Mouse (Mus musculus) NIH3T3 (cell line): Measurements from ENCODE around the gene Tango6.
A peak's percentile ranks its signal among the peaks of the same experiment; 100 is the strongest.
"Not testable (repeated sequence)": the region's sequence is repeated elsewhere in the genome, so short reads cannot be mapped to it uniquely, and the experiment has no call there.

Source experiments
- DNase-seq: peaks from one replicate; pipeline ENCODE4 v3.0.0-alpha.2; 2012; ENCODE audit warnings: low read depth

Tango6 gene

DNA sequence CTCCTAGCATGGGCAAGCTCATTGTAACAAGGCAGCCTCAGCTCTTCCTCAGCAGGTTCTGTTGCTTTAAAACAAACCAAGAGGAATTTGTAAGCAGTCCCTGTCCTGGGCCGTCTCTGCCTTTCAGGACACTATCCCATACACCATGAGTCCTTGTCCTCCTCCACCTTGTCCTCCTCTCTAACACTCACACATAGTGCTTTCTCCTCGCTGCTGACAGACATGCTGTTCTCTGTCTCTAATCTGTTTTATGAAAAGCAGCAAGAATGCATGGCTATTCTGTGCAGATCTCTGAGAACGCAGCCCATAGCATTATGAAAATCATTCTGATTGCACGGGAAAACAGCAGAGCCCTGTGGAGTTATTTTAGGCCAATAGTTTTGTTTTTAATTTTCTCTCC, 78.4 kb downstream of the Tango6 start:
- DNase-seq = no peak

DNA sequence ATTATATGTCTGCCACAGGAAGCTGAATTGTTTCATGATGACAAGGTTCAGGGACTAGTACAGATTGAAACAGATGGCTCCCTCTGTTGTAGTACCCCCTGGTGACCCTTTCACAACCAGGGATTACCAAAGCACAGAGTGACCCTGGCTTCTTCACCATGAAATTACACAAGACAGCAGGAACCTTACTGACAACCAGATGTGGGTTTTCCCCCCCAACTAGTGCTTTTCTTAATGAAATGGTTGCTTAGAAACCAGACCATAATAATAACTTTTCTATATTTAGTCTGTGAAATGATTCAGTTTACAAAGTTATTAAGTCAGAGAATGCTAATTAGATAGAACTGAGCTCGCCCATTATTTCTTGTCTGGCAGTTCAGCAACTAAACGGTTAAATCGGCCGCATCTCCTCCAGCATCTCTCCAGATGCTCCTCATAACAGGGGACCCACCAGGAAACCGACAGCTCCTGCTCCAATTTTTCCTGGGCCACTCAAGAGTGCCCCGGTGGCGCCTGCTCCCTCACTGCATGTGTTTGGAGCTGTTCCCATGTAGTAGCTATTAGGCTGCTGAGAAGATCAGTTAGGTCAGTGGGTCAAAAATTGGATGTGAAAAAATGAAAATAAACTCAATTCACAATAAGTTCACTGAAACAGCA, 79.1 kb downstream of the Tango6 start:
- DNase-seq = peak; percentile 25

DNA sequence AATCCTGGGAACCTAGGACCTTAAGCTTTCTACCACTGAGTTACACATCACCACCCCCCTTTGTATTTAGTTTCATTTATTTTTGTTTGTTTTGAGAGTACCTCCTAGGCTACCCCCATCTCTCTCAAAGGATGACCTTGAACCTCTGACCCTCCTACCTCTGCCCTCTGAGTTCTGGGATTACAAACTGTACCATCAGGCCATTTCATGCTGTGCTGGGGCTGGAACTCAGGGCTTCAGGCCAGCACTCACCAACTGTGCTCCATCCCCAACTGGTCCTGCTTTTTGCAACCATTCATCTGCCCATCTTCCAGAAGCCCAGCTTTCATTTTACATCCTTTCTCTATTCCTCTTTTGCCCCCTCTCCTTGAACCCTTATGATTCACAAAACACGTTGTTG, 81.7 kb downstream of the Tango6 start:
- DNase-seq = no peak

DNA sequence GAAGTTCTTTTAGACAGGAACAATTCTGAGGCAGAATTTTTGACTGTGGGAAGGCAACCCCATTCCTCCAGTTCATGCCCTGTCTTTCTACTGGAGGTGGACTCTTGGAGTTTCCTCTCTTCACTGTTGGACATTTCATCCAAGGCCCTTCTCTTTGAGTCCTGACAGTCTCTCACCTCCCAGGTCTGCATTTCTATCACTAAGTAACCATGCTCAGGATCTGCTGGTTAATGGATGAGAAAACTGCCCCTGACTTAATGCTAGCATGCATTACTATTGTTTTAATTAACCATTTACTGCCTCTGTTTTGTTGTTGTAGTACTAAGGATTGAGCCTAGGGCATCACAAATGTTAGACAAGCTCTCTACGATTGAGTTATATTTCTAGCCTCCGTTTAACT, 82.7 kb downstream of the Tango6 start:
- DNase-seq = no peak

DNA sequence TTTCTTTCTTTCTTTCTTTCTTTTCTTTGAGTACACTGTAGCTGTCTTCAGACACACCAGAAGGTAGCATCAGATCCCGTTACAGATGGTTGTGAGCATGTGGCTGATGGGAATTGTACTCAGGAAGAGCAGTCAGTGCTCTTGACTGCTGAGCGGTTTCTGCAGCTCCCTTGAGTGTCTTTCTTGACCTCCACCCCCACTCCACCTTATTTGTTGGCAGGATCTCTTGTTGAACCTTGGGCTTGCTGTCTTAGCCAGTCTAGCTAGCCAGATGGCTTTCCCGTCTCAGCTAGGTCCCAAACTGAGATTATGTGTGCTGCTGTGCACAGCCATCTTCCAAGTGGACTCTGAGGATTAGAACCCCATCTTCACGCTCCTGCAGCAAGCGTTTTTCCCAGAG, 83.9 kb downstream of the Tango6 start:
- no peak for DNase-seq

DNA sequence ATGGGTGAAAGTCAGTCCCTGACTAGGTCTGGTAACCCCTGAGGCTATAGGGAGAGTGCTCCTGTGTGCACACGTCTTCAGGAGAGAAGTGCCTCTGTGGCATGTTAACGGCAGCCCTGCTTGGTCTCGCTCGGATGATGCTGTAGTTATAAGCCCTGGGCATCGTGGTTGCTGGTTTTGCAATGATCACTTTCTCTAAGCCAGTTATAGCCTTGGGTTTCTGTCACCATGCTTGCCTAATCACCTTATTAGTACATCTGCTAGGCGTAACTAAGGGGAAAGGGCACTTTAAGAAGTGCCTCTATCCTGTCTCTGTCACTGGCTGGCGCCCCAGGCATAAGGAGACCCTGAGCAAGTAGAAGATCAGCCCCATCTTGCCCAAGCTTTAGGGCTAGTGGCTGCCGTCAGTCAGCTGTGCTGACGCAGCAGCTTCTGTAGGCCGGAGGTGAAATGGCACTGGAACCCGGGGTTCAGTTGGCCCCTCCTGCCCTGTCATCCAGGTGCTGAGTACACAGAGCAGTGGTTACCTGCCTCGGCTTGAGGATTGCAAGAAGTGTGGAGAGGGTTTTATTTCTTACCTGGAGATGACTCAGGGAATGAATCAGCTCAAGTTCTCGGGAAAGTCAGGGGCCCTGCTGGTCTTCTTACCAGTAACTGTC, 86.4 kb downstream of the Tango6 start:
- DNase-seq = no peak

DNA sequence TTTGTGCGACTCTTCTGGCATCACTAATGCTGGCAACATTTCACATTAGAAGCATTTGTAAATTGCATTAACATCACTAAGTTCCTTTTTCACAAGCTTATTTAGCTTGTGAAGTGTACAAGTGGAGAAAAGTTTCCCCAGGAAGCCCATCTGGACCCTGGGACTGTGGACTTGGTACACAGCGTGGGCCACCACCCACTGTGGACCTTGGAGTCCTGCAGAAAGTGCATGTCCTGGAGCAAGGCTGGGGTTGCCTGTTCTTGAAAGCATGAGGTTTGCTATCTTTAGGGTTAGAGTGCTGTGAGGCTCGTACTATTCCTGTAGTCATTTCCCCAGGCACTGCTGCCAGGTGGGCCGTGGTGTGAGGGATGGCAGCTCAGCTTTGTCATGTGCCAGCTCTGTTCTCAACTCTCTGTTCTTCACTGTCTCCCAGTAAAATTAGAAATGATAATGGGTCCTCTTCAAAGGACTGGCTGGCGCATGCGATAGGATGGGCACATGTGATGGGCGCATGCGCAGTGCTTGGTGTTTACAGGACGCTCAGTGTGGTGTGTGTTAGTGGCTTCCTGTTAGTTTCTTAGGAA, 87.8 kb downstream of the Tango6 start:
- no peak for DNase-seq

DNA sequence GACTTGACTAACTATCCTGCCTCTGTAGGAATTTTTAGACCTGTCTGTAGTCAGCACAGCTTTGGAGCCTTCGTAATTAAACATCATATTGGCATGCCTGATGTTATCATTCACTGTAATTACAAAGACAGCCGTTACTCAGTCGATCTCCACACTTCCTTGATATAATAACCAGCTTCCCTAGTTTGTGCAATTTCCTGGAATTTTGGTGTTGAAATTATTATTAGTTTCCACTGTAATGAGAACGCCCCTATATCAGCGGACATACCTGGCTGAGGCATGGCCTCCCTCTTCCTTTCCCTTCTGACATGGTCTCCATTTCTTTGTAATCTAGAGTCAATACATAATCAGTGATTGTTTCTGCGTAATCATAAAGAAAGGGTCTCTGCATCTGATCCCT, 89.2 kb downstream of the Tango6 start:
- DNase-seq = no peak

DNA sequence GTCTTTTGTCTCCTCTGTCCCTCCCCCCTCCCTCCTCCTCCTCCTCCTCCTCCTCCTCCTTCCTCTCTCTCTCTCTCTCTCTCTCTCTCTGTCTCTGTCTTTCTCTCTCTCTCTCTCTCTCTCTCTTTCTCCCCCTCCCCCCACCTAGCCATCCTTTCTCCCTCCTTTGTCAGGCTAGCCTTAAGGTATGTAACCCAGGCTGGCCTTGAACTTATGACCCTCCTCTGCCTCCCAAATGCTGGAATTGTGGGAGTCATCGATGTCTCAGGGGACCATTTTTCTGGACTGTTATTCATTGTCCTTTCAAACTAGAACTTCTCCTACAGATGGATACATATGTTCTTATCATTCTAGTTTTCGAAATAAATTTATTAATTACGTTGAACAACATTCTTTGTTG, 89.6 kb downstream of the Tango6 start:
- no peak for DNase-seq

DNA sequence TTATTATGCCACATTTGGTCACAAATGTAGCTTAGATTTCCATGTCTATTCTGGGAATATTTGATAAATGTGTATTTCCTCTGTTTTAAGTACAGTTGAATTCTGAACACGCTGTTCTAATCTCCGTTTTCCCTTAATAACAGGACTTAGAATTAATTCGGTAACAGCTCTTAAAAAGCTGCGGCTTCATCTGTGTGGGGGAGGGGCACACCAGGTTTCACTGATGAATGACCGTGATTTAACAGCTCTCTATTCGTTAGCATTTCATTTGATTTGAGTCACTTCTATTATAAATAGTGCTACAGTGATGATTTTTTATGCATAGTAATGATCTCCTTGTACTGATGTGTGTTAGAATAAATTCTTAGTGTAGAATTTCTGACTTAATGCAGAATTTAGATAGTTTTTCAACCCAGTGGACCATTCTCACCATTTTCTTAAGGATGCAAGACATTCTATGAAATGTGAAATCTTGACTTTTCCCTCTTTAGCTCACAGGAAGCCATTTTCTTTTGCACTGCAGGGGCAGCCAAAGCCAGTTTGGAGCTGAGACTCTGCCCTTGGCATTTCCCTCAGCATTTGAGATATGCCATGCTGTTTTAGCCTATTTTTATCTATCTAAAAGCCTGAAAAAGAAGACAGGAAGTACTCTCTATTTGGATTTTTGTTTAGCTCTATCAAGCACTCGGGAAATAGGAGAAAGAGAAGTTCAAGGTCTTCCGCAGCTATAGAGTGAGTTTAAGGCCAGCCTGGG, 91.9 kb downstream of the Tango6 start:
- no peak for DNase-seq

DNA sequence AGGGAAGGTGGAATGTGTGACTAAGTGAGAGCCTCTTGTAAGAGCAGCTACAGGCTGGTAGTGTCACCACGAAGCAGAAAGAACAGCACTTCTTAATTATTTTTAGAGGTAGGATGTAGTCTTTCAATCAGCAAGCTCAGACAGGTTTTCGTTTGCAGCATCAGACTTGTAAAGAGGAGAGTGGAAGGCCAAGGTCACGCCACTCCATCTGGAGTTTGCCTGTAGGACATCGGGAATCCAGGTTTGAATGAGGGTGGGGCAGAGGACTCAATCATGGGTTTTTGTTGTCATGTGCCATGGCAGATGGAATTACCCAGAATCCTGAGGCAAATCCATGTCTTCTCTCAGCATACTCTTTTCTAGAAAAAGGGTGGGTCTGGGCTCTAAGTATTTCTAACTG, 106.8 kb downstream of the Tango6 start:
- no peak for DNase-seq

DNA sequence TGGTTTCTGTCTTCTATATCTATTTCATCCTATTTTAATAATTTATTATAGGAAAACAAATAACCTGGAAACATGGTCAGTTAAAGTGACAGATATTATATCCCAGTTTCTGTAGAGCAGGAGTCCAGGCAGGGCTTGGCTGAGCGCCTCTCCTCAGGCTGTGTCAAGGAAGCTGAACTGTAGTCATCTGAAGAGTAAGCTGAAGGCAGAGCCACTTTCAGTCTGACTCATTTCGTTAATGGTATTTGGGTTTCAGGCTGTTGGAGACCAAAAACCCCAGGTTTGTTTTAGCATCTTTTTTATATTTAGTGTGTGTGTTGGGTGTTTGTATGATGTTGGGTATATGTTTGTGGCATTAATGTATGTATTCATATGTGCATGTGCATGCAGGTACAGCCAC, 112.0 kb downstream of the Tango6 start:
- DNase-seq = peak; percentile 30

DNA sequence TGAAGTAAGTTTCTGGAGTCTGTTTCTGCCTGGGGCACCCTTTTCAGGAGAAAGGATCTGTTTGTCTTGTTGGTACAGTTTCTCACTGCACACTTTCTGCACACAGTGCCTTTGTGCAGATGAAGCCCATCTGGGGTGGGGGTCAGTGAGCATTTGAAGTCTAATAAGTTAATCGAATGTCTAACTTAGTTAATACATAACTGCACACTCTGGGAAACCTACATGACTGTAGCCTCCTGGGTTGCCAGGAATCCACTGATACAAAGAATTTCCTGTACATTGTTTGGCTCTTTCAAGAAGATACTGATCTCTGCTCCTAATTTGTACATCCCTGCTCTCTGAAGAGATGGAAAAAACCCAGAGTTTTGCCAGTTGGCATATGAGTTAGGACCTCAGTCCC, 117.0 kb downstream of the Tango6 start:
- DNase-seq = no peak

DNA sequence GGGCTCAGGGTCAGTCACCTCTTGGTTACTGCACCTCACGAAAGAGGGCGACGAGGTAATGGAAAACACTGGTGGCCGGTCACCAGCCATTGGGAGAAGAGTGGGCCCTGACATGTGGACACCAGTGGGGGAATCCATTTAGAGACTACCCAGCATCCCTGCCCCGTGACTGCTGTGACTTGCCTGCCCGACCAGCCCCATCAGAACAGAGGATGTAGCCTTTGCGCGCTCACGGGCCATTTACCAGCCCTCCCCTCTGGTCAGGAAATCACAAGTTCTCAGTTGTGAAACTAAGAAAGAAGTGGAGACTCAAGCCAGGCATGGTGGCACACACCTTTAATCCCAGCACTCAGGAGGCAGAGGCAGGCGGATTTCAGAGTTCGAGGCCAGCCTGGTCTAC, 118.4 kb downstream of the Tango6 start:
- DNase-seq = no peak

DNA sequence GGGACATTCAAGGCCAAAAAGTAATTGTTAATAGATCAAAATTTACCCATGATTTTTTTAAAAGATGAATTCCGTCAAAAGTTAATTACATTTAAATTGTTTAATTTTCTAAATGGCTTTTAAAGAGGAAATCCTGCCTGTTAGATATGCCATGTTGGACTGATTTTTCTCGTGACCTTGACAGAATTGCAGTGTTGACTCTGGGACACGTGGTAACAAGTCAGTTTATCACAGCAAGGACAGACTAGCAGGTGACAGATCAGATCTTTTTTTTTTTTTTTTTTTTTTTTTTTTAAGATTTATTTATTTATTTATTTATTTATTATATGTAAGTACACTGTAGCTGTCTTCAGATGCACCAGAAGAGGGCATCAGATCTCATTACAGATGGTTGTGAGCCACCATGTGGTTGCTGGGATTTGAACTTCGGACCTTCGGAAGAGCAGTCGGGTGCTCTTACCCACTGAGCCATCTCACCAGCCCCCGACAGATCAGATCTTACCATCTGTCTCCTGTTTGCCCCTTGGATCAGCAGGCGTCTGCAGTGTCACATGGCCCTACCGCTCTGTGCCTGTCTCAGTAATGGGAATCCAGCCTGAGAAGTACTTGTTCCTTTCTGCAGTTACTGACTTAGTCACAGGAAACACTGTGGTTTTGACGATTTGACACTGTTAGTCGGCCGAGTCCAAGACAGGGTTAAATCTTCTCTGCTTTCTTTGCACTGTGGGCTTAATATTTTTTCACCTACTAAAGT, 119.7 kb downstream of the Tango6 start:
- not testable (repeated sequence) for DNase-seq

DNA sequence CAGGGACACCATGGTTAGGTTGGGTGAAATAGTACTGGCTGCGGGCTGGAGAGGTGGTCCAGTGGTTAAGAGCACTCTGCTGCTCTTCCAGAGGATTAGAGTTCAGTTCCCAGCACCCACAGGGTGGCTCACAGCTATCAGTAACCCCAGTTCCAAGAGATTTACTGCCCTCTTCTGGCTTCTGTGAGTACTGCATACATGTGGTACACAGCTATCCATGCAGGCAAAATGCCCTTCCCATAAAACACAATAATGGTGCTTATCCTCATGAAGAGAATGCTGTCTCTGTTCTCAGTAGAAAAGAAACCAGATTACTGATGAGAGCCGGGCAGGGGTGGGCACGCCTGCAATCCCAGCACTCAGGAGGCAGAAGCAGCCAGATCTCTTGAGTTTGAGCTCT, 123.0 kb downstream of the Tango6 start:
- DNase-seq = no peak

DNA sequence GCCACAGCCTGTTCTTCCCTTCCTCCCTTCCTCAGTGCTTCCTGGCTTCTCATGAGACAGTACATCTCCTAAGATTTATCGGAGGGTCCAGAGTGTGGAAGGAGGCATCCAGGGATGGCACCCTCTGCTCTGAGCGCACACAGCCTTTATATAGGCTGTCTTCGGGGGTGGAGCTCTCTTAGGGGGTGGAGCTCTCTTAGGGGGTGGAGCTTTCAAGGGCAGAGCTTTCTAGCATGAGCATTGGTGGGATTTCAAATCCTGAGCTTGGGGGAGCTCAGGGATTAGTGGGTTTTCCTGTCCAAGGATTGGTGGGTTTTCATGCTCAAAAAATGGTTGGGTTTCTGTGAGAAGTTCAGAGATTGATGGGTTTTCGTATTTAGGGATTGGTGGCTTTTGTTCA, 124.6 kb downstream of the Tango6 start:
- no peak for DNase-seq

DNA sequence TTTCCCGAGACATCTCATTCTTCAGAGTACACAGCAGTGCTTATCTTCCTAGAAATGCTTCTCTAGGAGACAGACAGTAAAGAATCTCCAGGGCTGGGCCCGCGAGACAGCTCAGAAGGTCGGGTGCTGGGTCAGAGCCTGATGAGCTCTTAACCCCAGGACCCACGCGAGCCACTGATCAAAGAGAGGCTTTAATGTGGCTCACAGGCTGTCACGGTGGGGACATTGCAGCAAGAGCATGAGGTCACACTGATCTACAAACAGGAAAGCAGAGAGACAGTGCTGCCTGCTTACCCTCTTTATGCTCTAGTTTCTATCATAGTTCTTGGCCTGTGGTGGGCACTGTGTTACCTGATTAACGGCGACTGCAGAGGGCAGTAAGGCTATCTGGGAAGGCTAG, 126.9 kb downstream of the Tango6 start:
- DNase-seq = no peak

DNA sequence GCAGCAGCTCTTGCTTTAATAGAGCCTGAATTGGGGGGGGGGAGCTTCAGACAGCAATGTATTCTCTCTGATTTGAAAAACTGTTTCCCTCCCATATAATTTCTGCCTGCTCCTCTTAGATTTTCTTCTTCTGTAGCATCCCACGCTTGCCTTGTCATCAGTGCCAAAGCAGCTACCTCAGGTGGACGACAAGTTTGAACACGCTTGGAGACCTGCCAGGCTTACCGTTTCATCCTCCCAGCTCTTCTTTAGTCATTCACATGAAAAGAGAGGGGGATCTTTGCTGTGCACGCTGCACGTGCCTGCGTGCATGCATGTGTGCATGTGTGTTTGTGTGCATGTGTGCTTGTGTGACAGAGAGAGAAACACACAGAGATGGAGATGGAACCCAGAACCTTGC, 127.5 kb downstream of the Tango6 start:
- DNase-seq = no peak

DNA sequence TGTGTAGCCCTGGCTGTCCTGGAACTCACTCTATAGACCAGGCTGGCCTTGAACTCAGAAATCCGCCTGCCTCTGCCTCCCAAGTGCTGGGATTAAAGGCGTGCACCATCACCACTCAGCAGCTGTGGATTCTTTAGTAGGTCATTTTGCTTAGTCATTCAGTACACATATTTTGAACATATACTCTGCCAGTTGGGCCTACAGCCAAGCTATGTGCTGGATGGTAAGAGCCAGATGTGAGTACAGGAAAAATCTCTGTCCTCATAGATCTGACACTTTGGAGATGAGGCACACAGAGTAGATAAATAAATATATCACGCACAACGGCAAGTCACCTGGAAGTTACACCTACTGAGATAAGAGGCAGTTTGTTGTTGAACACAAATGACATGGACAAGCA, 129.7 kb downstream of the Tango6 start:
- peak; percentile 82 for DNase-seq

DNA sequence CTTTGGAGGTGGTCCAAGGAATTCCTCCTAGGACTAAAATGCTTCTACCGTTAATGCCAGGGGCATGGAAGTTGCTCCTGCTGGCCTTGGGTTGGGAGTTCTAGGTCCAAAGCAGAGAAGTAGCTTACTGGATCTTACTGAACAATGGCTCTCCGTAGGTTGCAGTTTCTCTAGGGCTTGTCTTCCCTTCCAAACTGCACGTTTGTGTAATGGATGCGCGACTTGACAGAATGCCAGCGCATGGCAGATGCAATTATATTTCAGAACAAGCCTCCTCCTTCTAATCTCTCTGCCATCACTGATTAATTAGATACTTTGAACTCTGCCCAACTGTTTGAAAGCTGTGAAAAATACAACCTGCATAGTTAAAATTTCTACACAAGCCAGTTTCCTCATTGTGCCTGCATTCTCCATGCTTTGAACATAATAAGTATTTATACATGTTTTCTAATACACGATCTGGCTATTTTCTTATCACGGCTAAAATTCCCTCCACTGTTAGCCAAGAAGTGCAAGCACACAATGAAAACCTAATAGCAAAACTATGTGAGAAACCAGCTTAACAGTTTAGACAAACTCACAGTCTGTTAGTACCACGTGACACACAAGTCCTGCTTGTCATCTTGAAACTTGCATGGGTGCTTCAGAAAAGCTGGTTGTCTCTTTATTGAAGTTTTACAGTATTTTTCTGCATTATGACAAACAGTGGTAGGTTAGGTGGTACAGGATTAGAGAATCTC, 133.7 kb downstream of the Tango6 start:
- DNase-seq = no peak

DNA sequence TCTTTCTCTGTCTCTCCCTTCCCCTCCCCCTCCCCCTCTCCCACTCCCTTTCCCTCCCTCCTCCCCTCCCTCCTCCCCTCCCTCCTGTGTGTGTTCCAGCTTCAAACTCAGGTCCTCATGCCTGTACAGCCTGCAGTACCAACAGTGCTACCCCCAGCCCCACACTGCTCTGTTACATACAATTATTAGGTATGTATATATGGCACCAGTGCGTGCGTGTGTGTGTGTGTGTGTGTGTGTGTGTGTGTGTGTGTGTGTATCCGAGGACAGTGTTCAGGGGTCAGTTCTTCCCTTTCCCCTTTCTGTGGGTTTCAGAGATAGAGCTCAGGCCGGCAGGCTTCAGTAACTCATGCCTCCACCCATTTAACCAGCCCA, 134.3 kb downstream of the Tango6 start:
- no peak for DNase-seq
